Mouse (Mus musculus): ENCODE measurements around the gene Gm28038.

Gm28038 gene

DNA sequence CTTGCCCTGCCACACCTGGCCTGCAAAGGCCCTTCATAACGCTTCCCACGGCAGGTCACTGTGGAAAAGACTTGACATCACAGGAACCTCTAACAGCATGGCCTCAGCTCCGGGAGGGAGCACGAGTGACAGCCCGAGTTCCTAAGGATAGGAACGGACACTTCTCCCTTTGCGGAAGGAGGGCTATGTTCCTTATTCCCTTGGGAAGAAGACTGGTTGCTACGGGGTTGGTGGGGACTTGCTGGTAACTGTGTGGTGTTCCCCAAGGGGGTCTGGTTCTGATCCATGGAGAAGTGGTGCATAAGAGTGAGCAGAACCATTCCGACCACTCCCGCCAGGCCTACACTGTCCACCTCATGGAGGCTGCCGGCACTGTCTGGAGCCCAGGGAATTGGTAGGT lies at the start of gene Gm28038:
Gene Gm28038 (plus strand): TSS at position 301 of the 400 bp plus-strand sequence.
- DNase-seq (ENCODE audit: inconsistent age in 2 of 2, low spot score in 1 of 2), result peak in 1 of 2 experiments; percentile 22

DNA sequence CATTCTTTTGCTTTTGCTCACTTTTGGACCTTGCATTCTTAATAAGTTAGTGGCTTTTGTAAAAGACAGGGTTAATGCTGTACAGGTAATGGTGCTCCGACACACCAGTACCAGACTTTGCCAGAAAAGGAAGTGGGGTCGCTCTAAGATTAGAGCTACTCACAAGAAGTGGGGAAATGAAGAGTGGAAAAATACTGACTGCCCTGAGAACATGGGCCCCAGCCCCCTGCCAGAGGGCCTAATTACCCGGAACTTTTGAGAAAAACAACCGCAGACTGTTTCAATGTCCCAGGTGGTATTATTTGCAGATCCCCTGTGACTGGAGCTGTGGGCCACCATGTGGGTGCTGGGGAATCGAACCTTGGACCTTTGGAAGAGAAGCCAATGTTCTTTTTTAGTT lies 45.2 kb upstream of the Gm28038 start:
- DNase-seq (ENCODE audit: inconsistent age in 2 of 2, low spot score in 1 of 2), result peak in 1 of 2 experiments; percentile 46

DNA sequence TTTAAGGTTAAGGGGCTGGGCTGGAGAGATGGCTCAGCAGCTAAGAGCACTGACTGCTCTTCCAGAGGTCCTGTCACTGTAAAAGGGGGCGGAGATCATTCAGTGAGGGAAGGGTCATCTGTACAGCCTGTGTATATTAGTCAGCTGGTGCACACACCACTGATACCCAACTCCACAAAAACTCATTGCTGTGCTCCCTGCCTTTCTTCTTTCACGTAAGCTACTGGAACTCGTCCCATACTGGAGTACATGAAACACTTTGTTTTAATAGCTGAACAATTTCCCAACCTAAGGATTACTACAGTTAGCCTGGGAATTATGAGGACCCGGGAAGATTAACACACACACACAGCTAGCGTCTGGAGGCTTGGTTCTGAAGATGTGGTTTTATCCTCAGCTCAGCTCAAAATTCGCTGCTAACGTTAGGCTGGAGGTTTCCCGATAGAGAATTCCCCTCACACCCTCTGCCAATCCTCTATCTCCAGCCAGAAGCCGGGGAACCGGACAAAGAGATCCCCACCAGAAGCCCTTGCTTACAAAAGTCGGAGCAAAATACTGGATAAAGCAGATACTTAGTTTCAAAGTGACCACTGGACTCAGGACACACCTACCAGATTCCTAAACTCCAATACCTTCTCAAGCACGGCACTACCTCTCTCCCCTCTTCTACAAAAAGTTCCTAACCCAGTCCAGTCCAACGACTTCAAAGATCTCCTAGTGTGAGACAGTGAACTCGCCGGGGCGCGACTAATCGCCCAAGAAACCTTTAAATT lies 44.2 kb upstream of the Gm28038 start:
- no peak for DNase-seq (ENCODE audit: inconsistent age in 2 of 2, low spot score in 1 of 2)

DNA sequence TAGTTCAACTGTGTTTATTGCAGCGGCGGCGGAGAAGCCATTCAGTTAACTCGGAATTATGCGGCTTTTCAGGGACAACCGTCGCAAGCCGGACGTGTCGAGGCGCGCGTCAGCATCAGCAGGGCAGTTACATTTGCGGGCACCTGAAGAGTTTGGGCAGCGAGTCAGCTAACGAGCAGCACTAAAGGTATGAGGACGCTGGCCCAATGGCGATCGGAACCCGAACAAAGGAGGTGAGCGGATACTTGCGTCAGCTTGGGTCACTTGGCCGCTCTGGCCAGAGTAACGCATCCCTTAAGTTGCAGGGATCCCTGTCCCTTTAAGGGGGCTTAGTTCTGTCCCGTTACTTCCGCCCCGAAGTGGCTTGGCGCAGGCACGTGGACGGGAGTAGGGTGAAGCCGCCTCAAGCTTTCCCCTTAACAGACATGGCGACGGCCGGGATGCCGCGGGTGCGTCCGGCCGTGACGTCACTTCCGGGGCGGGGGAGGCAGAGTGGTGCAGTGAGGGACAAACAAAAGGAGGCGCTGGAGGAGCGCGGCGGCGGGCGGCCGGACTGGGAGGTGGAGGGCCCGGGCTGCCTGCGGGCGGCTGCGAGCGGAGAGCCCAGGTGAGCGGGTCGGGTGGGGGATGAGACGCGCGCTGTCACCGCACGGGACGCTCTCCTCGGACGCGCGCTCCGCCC lies 43.5 kb upstream of the Gm28038 start, which contains the start of gene Lrrc8a:
Gene Lrrc8a (plus strand): TSS at position 517 of the 682 bp plus-strand sequence.
- peak; percentile 100 for DNase-seq (ENCODE audit: inconsistent age in 2 of 2, low spot score in 1 of 2)

DNA sequence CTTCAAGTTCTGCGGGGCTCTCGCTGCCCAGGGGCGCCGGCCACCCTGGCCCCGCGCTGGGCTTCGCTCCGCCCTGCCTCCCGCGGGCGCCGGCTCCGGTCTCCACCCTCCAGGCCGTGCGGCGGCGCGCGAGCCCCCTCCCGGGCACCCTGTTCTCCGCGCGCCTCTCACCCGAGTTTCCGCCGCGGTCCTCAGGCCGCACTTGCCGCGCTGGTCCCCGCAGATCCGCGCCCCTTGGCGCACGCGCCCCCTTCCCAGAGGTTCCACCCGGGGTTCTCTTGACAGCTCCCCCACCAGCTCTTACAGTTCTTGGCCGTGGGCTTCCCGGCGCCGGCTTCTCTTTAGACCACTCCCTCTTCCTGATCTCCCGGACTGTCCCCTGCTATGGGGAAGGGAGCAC lies 43.0 kb upstream of the Gm28038 start:
- peak in 1 of 2 experiments; percentile 93 for DNase-seq (ENCODE audit: inconsistent age in 2 of 2, low spot score in 1 of 2)

DNA sequence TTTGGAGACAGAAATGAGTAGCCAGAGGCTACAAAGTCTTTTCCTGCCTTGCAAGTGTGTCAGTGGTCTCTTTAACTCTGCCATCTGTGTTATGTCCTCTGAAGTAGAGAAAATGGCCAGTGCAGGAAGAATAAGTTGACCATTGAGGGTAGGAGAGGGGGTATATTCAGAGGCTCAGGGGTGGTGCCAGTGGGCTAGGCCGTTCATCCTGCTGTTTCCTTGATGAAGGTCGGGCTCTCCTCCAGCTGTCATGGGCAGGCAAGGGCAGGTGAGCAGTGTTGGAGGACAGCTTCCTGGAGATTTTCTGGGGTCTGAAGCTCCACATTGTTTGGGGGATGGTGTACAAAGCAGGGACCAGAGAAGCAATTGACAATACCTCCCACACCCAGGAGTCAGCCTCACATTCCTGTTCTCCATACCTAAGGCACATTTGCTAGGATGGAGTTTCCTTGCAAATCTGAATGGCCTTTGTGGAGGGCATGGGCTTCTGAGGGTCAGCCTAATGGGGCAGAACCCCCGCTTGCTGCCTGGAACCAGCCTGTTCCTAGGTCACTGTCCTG lies 41.9 kb upstream of the Gm28038 start:
- DNase-seq (ENCODE audit: inconsistent age in 2 of 2, low spot score in 1 of 2), result peak in 1 of 2 experiments; percentile 57

DNA sequence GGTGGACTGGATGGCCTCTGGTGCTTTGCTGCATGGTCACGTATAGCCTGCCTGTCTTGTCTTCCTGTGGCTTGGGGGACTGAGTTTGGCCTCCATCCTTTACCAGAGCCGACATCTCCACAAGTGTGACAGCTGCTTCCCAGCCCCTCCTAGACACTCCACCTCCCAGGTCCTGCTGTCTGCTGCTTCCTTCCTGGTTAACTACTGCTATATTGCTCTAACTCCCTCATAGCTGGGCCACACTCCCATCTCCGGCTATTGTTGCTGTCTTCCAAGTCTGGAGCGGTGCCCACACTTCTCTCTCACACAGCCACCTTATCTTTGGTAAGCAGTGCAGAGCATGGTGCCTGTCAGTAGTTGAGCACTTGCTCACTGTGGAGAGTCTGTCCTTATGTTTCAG lies 41.1 kb upstream of the Gm28038 start:
- DNase-seq (ENCODE audit: inconsistent age in 2 of 2, low spot score in 1 of 2), result peak; percentile 62 to 77

DNA sequence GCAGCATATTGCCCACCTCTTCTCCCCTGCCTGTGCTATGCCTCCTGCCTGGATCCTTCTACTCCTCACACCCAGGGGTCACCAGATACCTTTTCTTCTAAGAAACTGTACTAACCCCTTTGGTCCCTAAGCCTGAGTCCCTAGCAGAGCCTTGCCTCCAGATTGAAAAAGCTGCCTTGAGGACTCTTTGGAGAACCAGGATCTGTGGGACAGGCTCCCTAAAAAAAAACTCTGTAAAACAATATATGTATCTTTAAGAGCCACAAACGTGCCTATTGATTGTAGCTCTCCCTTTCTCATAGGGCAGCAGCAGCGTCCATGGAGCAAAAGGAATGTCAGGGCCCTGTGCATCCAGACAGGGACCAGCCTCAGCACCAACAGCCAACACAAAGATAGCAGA lies 40.6 kb upstream of the Gm28038 start, which contains the start of gene Gm28035:
Gene Gm28035 (plus strand): TSS at position 301 of the 400 bp plus-strand sequence.
- no peak for DNase-seq (ENCODE audit: inconsistent age in 2 of 2, low spot score in 1 of 2)

DNA sequence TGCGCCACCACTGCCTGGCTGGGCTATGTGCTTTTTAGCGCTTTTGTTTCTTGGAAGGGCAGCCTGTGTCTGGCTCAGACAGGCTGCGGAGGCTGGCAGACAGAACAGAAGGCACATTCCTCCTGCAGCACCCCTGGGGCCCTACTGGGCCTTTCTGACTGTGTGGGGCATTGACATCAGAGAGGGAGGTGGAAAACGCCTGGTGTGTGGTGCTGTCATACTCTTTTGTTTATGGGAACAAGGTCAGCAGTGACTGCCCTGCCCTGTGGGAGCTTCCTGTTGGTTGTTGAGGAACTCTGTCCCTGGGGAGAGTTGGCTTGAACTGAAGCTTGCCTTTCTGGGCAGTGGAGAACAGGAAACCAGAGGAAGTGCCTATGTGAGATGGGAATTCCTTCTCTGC lies 38.3 kb upstream of the Gm28038 start:
- DNase-seq (ENCODE audit: inconsistent age in 2 of 2, low spot score in 1 of 2), result peak; percentile 83 to 92

DNA sequence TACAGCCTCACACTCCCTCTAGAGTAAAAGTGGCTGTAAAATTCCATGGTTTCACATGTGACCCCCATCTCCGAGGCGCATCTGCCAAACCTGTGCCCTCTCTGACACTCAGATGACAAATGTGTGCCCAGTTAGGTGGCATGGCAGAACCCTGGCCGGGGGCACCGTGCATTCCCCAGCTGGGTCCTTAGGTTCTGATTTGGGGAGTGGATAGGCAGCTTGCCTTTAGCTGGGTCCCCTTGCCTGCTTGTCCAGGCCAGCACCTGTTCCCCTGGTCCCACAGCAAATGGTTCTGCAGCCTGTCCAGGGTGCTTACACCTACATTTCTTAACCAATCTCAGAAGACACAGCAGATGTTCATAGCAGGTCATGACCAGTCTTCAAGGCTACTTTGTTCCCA lies 37.5 kb upstream of the Gm28038 start:
- peak in 1 of 2 experiments; percentile 57 for DNase-seq (ENCODE audit: inconsistent age in 2 of 2, low spot score in 1 of 2)

DNA sequence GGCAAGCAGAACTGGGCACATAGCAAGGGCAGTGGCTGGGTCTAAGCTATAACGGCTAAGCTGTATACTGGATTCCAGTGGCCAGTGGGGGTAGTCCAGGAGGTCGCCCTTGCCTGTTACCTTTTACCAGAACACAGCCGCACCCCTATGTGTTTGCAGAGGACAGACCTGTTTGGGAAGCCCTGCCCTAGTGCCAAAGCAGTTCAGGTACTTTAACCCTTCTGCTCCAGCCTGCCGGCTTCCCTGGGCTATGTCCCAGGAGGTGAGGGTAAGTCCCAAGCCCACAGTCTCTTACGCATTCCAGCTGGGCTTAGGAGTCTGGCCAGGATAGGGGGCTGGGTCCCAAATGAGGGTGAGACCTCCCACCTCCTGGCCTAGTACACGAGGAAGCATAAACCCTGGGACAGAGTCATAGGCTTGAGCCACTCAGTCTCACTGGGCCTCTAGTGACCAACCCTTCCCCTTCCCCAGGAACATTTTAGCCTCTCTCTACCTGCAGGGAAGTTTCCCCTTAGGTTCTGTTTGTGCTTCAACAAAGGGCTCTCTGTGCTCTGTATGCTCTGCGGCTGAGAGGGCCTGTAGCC lies 36.2 kb upstream of the Gm28038 start:
- DNase-seq (ENCODE audit: inconsistent age in 2 of 2, low spot score in 1 of 2), result peak in 1 of 2 experiments; percentile 27

DNA sequence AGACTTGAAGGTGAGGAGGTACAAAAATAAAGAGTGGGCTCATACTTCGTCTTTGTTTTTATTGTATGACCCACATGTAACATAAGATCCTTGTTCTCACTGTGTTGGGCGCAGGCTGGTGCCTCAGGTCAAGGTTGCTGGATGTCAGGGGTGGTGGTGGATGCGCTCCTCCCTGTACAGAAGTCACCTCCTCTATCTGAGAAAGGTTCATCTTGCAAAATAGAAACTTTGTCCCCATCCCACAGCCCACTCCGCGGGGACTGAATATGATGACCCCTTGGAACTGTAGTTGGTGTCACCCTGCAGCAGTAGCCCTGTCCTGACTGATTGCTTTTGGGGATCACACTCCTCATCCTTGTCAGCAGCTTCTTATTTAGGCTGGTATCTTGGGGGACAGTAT lies 33.8 kb upstream of the Gm28038 start:
- DNase-seq (ENCODE audit: inconsistent age in 2 of 2, low spot score in 1 of 2), result peak in 1 of 2 experiments; percentile 15

DNA sequence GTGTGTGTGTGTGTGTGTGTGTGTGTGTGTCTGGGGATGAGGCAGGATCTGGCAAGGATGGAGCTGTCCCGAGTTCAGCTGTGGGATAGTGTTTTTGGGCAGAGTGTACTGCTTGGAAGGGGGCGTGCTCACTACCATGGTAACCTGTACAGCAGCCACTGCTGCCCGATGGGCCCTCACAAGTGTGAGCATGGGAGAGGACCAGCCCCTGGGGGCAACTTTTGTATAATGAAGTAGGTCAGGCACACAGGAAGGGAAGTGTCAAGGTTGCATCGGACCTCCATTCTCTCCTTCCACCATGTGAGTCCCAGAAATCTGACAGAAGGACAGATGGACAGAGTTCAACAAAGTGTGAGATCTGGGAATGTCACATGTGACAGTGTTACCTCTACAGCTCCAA lies 33.2 kb upstream of the Gm28038 start:
- DNase-seq (ENCODE audit: inconsistent age in 2 of 2, low spot score in 1 of 2), result peak in 1 of 2 experiments; percentile 34

DNA sequence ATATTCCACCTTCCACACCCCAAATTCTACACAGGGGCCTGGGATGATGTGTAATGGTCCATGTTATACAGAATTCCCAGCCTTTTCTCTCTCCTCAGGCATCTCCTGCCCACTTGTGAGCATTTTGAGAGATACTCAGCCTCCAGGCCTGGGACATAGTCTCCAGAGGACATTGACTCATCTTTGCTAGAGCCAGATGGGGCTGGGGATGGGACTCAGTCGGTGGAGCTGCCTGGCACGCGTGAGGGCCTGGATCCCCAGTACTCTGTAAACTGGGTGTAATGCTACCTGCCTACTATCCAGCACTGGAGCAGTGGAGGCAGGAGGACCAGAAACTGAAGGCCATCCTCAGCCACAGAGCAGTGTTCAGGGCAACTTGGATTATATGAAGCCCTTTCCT lies 31.7 kb upstream of the Gm28038 start:
- no peak for DNase-seq (ENCODE audit: inconsistent age in 2 of 2, low spot score in 1 of 2)

DNA sequence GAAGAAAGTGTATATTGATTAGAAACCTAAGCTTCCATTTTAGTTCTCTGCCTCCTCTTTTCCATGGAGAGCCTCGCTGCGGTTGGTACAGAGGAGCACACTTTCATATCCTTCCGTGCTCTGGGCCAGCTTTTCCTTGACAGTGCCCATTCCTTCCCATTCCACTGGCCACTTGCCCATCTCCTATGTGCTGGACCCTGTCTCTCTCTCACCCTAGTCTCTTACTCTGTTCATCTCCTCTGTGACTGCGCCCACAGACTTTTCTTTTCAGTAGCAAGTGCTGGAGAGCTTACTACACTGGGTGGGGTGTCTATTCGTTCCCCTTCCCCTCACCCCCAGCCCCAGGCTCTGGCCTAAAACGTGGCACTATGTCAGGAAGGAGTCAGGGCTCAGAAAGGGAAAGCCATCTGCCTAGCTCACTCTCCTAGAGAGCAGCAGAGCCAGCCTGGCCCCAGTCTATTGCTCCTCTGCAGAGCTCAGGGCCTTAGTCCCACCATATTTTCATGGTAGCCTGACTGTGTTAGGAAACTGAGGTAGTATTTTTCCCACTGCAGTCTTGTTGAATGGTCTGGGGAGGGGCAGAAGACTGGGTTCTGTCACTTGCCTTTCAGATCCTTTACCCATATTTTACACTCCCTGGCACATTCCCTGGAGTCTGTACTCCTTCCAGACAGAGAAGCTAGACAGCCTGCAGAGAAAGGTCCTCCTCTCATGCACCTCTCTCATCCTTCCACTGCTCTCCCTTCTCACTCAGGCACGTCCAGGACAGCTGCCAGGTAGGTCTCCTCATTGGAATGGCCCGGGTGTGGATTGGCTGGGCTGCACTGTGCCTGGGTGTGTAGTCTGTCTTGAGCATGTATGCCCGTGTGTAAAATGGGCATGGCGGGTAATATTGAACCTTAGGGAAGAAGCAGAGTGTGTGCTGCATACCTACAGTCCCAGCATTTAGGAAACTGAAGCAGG lies 30.4 kb upstream of the Gm28038 start:
- DNase-seq (ENCODE audit: inconsistent age in 2 of 2, low spot score in 1 of 2), result no peak

DNA sequence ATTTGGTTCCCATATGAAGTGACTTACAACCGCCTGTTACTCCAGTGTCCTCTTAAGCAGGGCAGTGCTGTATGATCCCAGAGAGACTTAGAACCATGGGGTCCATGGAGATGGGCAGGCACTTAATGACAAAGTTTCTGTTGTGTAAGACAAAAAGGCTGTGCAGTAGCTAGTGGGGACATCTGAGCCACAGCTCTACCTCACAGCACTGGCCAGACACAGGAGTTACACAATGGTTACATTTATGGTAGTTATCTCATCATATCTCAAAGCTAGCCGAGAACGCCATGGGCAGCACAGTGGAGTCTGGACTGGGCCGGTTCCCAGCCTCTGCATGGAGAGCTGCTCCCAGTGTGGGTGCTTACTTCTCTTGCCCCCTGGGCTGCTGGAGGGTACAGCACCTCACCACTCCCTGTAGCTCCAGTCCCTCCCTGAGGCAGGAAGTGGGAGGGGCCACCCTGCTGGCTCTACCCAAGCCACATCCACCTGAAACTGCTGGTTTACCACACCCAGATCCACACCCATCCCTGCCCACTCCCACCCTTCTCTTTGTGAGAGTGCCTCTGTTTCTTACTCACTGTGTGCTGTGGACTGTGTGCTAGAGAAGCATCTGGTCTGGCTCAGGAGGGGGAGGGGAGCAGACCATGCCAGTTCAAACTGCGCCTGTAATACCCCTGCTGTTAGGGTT lies 29.3 kb upstream of the Gm28038 start:
- DNase-seq (ENCODE audit: inconsistent age in 2 of 2, low spot score in 1 of 2), result peak in 1 of 2 experiments; percentile 68

DNA sequence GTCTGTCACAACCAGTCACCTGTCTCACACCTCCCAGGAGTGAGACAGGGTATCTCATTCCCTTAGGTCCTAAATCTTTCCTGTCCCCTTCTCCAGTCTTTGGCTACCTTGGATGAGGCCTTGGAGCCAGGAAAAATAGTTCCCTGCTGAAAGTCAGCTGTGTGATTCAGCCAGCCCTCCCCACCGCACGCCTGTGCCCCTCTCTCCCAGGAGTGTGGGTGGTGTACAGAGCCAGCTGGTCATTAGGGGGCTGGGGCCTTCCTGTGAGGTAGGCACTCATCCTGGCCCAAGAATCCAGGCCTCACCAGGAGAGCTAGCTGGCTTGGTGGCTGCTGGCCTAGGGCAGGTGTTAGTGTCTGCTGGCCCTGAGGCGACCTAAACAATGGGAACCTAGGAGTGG lies 28.3 kb upstream of the Gm28038 start:
- DNase-seq (ENCODE audit: inconsistent age in 2 of 2, low spot score in 1 of 2), result peak; percentile 58 to 85

DNA sequence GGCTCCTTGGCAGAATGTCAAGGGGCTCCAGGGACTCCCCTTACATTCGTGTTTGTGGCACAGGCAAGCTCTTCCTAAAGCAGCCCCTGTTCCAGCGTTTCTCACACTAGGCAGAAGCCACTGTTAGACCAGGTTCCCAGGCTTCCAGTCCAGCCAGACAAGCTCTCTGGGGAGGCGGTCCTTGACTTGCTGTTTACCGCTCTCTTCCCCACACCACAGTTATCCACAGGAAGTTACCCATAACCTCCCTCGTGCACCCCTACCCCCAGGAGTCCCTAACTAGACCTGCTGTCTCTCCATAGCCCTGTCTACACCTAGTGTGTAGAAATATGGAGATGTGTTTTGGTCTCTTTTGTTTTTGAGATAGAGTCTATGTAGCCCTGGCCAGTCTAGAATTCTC lies 27.0 kb upstream of the Gm28038 start:
- DNase-seq (ENCODE audit: inconsistent age in 2 of 2, low spot score in 1 of 2), result no peak

DNA sequence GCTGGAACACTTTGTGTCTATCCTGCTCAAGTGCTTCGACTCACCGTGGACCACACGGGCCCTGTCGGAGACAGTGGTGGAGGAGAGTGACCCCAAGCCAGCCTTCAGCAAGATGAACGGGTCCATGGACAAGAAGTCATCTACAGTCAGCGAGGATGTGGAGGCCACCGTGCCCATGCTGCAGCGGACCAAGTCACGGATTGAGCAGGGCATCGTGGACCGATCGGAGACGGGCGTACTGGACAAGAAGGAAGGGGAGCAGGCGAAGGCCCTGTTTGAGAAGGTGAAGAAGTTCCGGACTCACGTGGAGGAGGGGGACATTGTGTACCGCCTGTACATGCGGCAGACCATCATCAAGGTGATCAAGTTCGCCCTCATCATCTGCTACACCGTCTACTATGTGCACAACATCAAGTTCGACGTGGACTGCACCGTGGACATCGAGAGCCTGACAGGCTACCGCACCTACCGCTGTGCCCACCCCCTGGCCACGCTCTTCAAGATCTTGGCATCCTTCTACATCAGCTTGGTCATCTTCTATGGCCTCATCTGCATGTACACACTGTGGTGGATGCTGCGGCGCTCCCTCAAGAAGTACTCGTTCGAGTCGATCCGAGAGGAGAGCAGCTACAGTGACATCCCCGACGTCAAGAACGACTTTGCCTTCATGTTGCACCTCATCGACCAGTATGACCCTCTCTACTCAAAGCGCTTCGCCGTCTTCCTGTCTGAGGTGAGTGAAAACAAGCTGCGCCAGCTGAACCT lies 25.0 kb upstream of the Gm28038 start:
- peak in 1 of 2 experiments; percentile 31 for DNase-seq (ENCODE audit: inconsistent age in 2 of 2, low spot score in 1 of 2)

All from adrenal gland, adult (tissue).